Comparison of ENCODE assay signal across 14 mouse cellular contexts in genomic region chr14:120933624-120934023, GRCm38 (mm10).
"Had no signal": no experiment of that assay in that cellular context is flagged by ENCODE, and none has a peak within 500 bp of the region (broad histone marks: within the 10 kb centered on the region; RNA-seq: fewer than 3 reads in every experiment).

No protein-coding gene starts in this region.

- H3K4me1 ChIP-seq: limb, embryonic 10.5 days; midbrain, embryonic 15.5 days; neural tube, embryonic 13.5 days had no signal

- H3K4me2 ChIP-seq: midbrain, embryonic 11.5 days; midbrain, embryonic 15.5 days; neural tube, embryonic 13.5 days had no signal

- ATAC-seq: intestine, postnatal 0 days; lung, postnatal 0 days; midbrain, embryonic 15.5 days had no signal

- H3K4me3 ChIP-seq: limb, embryonic 10.5 days; midbrain, embryonic 15.5 days; neural tube, embryonic 13.5 days had no signal

- DNase-seq: kidney, adult 8-10 months; kidney, postnatal 25 days; layer of hippocampus, postnatal 36 days; lung, adult 2 months; lung, postnatal 36 days; right cerebral cortex, postnatal 14 days; thymus, postnatal 4 days had no signal

- H3K27ac ChIP-seq: limb, embryonic 10.5 days; midbrain, embryonic 15.5 days; neural tube, embryonic 13.5 days; stomach, postnatal 0 days had no signal

- H3K9me3 ChIP-seq: limb, embryonic 10.5 days; midbrain, embryonic 15.5 days; neural tube, embryonic 13.5 days had no signal

- H3K27me3 ChIP-seq: midbrain, embryonic 15.5 days; neural tube, embryonic 13.5 days had no signal

- H3K9ac ChIP-seq: midbrain, embryonic 15.5 days; neural tube, embryonic 13.5 days had no signal
